8 mouse cellular contexts compared by ENCODE assay signal in the genomic region with DNA sequence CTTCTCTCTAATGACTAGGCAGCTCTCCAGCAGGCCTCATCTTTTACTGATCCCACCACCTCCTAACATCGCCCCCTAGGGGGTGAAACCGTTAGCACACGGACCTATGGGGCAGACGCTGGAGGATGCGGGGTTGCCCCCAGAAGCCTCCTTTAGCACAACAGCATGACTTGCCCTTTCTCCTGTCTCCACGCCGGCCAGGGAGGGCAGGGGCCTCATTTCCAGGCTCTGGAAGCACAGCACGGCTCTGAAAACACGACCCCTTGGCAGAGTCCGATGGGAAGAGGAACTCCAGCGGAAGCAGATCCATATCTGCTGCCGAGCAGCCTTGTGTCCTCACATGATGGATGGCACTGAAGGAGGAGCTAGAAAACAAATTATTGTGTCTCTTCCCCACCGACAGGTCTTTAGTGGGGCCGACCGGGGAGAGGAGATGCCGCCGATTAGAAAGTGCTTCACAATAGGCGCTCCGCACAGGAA.
DNase-seq lines count a peak whose midpoint lies in the region; ATAC-seq and TF ChIP-seq lines count a peak whose summit lies in the region.

No protein-coding gene starts in this region.

- intact Hi-C loops in left cerebral cortex, adult 2 months (cut with DNase I), result no loop called here
- intact Hi-C loops in left cerebral cortex, postnatal 10 days (cut with DNase I), result no loop called here

- H3K4me1 ChIP-seq in hindbrain, embryonic 14.5 days (replicated peaks; ENCODE audit: control insufficient read depth, insufficient read depth, low read length), result peaks cover 14% of the 10 kb centered on the region
- H3K4me1 ChIP-seq in liver, embryonic 11.5 days (replicated peaks; ENCODE audit: control insufficient read depth, insufficient read depth, low read length), result no peaks in the 10 kb centered on the region
- peaks cover 14% of the 10 kb centered on the region for H3K4me1 ChIP-seq in neural tube, embryonic 15.5 days
- no peaks in the 10 kb centered on the region for H3K4me1 ChIP-seq in forebrain, embryonic 11.5 days (replicated peaks; ENCODE audit: control insufficient read depth, insufficient read depth, low read length)

- peak; percentile 27; the same call in 1 of the 2 replicates for ATAC-seq in hindbrain, embryonic 14.5 days (ENCODE audit: low FRiP score)
- no peak for ATAC-seq in liver, embryonic 11.5 days (replicated peaks; ENCODE audit: low FRiP score)
- no peak for ATAC-seq in neural tube, embryonic 15.5 days (ENCODE audit: low FRiP score)
- ATAC-seq in inflammation-experienced regulatory T-cells, adult 6 months, result no peak
- ATAC-seq in forebrain, embryonic 11.5 days (replicated peaks; ENCODE audit: low FRiP score), result no peak

- no peak overlapping the region for H3K4me3 ChIP-seq in left cerebral cortex, adult 2 months
- H3K4me3 ChIP-seq in hindbrain, embryonic 14.5 days (replicated peaks; ENCODE audit: low read length), result no peak overlapping the region
- no peak overlapping the region for H3K4me3 ChIP-seq in liver, embryonic 11.5 days (ENCODE audit: low read depth, low read length)
- H3K4me3 ChIP-seq in neural tube, embryonic 15.5 days (replicated peaks), result no peak overlapping the region
- no peak overlapping the region for H3K4me3 ChIP-seq in forebrain, embryonic 11.5 days (ENCODE audit: low read depth, low read length)

- no peaks in the 10 kb centered on the region; the same call in none of the 2 replicates for H3K27me3 ChIP-seq in hindbrain, embryonic 14.5 days (ENCODE audit: control insufficient read depth, insufficient read depth, low read length)
- H3K27me3 ChIP-seq in liver, embryonic 11.5 days (replicated peaks; ENCODE audit: control insufficient read depth, insufficient read depth, low read length), result peaks cover 18% of the 10 kb centered on the region
- H3K27me3 ChIP-seq in neural tube, embryonic 15.5 days (replicated peaks), result peaks cover 21% of the 10 kb centered on the region
- H3K27me3 ChIP-seq in forebrain, embryonic 11.5 days (ENCODE audit: control insufficient read depth, insufficient read depth, low read length), result no peaks in the 10 kb centered on the region

- peak overlapping the region; percentile 35 for H3K4me2 ChIP-seq in hindbrain, embryonic 14.5 days (replicated peaks)
- H3K4me2 ChIP-seq in liver, embryonic 11.5 days, result peak overlapping the region; percentile 26
- peak overlapping the region; percentile 43 for H3K4me2 ChIP-seq in neural tube, embryonic 15.5 days
- H3K4me2 ChIP-seq in forebrain, embryonic 11.5 days (ENCODE audit: low read depth, low read length, severe bottlenecking), result no peak overlapping the region

- no peaks in the 10 kb centered on the region for H3K36me3 ChIP-seq in hindbrain, embryonic 14.5 days (replicated peaks; ENCODE audit: control insufficient read depth, insufficient read depth)
- no peaks in the 10 kb centered on the region for H3K36me3 ChIP-seq in liver, embryonic 11.5 days (ENCODE audit: control insufficient read depth, insufficient read depth, low read length)
- no peaks in the 10 kb centered on the region for H3K36me3 ChIP-seq in neural tube, embryonic 15.5 days
- H3K36me3 ChIP-seq in forebrain, embryonic 11.5 days (ENCODE audit: control insufficient read depth, insufficient read depth, low read length), result no peaks in the 10 kb centered on the region

- 29% methylated on average over 19 of the region's 19 CpGs for WGBS in hindbrain, embryonic 14.5 days
- 35% methylated on average over 19 of the region's 19 CpGs for WGBS in liver, embryonic 11.5 days
- 28% methylated on average over 19 of the region's 19 CpGs for WGBS in neural tube, embryonic 15.5 days
- 59% methylated on average over 19 of the region's 19 CpGs for WGBS in forebrain, embryonic 11.5 days

- H3K9me3 ChIP-seq in hindbrain, embryonic 14.5 days (ENCODE audit: control insufficient read depth, low read length), result no peaks in the 10 kb centered on the region
- H3K9me3 ChIP-seq in liver, embryonic 11.5 days (ENCODE audit: control insufficient read depth, low read length), result no peaks in the 10 kb centered on the region
- no peaks in the 10 kb centered on the region for H3K9me3 ChIP-seq in neural tube, embryonic 15.5 days (replicated peaks)
- H3K9me3 ChIP-seq in forebrain, embryonic 11.5 days (ENCODE audit: control insufficient read depth, low read length), result no peaks in the 10 kb centered on the region

- H3K9ac ChIP-seq in hindbrain, embryonic 14.5 days, result no peak overlapping the region
- H3K9ac ChIP-seq in liver, embryonic 11.5 days (ENCODE audit: low read depth, low read length), result no peak overlapping the region
- H3K9ac ChIP-seq in neural tube, embryonic 15.5 days (replicated peaks), result no peak overlapping the region
- H3K9ac ChIP-seq in forebrain, embryonic 11.5 days (ENCODE audit: low read length), result no peak overlapping the region

- no peak overlapping the region for H3K27ac ChIP-seq in left cerebral cortex, adult 2 months
- H3K27ac ChIP-seq in hindbrain, embryonic 14.5 days, result no peak overlapping the region
- no peak overlapping the region for H3K27ac ChIP-seq in liver, embryonic 11.5 days (ENCODE audit: low read depth, low read length)
- H3K27ac ChIP-seq in neural tube, embryonic 15.5 days (replicated peaks), result no peak overlapping the region
- no peak overlapping the region for H3K27ac ChIP-seq in forebrain, embryonic 11.5 days (ENCODE audit: low read depth, low read length)

- DNase-seq in left cerebral cortex, adult 2 months (ENCODE audit: extremely low spot score in 1 of 2, low spot score in 2 of 2), result peak in 1 of 2 experiments; percentile 18
- DNase-seq in left cerebral cortex, postnatal 10 days (ENCODE audit: extremely low spot score in 1 of 2, low spot score in 2 of 2), result no peak
- peak; percentile 55 for DNase-seq in embryo, embryonic 9.5 days (ENCODE audit: extremely low spot score)
- DNase-seq in hindbrain, embryonic 14.5 days (ENCODE audit: low spot score), result no peak
- DNase-seq in liver, embryonic 11.5 days (ENCODE audit: low spot score), result no peak
- no peak for DNase-seq in forebrain, embryonic 11.5 days (ENCODE audit: low spot score)

- TF ChIP-seq CTCF in left cerebral cortex, adult 2 months (IDR thresholded peaks at IDR 0.05), result peak; percentile 49
